Mouse (Mus musculus): Measurements from ENCODE around the gene Sparc. TPM values are rescaled to one million over a fixed set of nuclear protein-coding genes. Genes with fewer than 3 reads are reported as not detected.

Sparc gene
- 1,000 to 10,000 TPM; 1,405 to 1,430 TPM for total RNA-seq (2021)

- DNase-seq, result no peak
These were observed at the start of gene Sparc for GRCm38 (mm10) chr11:55422978-55423377. Sparc (minus strand) TSS chr11:55423183.

GRCm38 (mm10) chr11:55471467-55471866 is 48.5 kb upstream of the Sparc start:
- no peak for DNase-seq

GRCm38 (mm10) chr11:55470761-55471160 is 47.8 kb upstream of the Sparc start:
- no peak for DNase-seq

- no peak for DNase-seq
These were observed 47.1 kb upstream of the Sparc start for GRCm38 (mm10) chr11:55469923-55470691.

- peak; percentile 99 for DNase-seq
These were observed 46.3 kb upstream of the Sparc start, which contains the start of gene G3bp1 for GRCm38 (mm10) chr11:55469048-55469843. G3bp1 (plus strand) TSS chr11:55469685.

- DNase-seq, result peak; percentile 57
These were observed 45.6 kb upstream of the Sparc start for GRCm38 (mm10) chr11:55468611-55469047.

GRCm38 (mm10) chr11:55468012-55468411 is 45.0 kb upstream of the Sparc start:
- peak; percentile 41 for DNase-seq

GRCm38 (mm10) chr11:55465177-55465576 is 42.2 kb upstream of the Sparc start:
- DNase-seq, result no peak

GRCm38 (mm10) chr11:55464707-55465106 is 41.7 kb upstream of the Sparc start:
- DNase-seq, result no peak

- no peak for DNase-seq
These were observed 39.2 kb upstream of the Sparc start for GRCm38 (mm10) chr11:55462149-55462548.

GRCm38 (mm10) chr11:55461019-55461645 is 38.1 kb upstream of the Sparc start, which contains the start of gene Atox1:
Atox1 (minus strand) TSS chr11:55461239.
- DNase-seq, result peak; percentile 95

GRCm38 (mm10) chr11:55460559-55461018 is 37.6 kb upstream of the Sparc start:
- peak; percentile 26 for DNase-seq

GRCm38 (mm10) chr11:55459850-55460558 is 37.0 kb upstream of the Sparc start:
- no peak for DNase-seq

- DNase-seq, result no peak
These were observed 35.5 kb upstream of the Sparc start for GRCm38 (mm10) chr11:55458501-55458900.

- no peak for DNase-seq
These were observed 32.2 kb upstream of the Sparc start for GRCm38 (mm10) chr11:55455166-55455565.

GRCm38 (mm10) chr11:55453640-55454039 is 30.7 kb upstream of the Sparc start:
- peak; percentile 33 for DNase-seq

- no peak for DNase-seq
These were observed 27.3 kb upstream of the Sparc start for GRCm38 (mm10) chr11:55450311-55450710.

GRCm38 (mm10) chr11:55449531-55449930 is 26.5 kb upstream of the Sparc start:
- no peak for DNase-seq

GRCm38 (mm10) chr11:55446579-55446978 is 23.6 kb upstream of the Sparc start:
- DNase-seq, result peak; percentile 91

GRCm38 (mm10) chr11:55444772-55445171 is 21.8 kb upstream of the Sparc start:
- DNase-seq, result peak; percentile 54

GRCm38 (mm10) chr11:55439718-55440117 is 16.7 kb upstream of the Sparc start:
- DNase-seq, result no peak

GRCm38 (mm10) chr11:55438031-55438430 is 15.0 kb upstream of the Sparc start:
- DNase-seq, result no peak

Data from heart, postnatal 4 days (tissue).